Mouse (Mus musculus) spleen, postnatal 14 days (tissue): ENCODE data around the gene Efcc1.

ENCODE experiments used
- DNase-seq, 2 experiments: peaks; one replicate each; pipeline ENCODE4 v3.0.0; 2021 to 2022; ENCODE audit warnings: low spot score in 2 of 2

Efcc1 gene

GRCm38 (mm10) chr6:87730591-87731462 is at the start of gene Efcc1:
Efcc1 (plus strand) TSS chr6:87730869.
- no peak for DNase-seq

DNA sequence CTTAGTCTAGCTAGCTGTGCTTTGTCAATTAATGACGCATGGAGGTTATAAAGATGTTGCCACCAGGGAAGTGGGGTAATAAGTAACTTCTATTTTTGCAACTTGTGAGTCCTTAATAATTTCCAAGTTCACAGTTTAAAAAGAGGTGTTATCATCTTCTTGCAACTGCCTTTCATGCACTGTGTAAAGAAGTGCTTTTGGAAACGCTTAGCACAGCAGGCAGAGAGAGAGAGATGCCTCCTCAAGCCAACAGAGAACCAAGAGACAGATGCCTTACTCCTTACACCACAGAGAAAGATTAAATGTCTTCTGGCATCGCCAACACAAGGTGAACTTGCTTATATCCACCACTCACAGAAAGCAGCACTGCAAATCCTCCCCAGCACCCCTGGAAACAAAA is 34.7 kb upstream of the Efcc1 start:
- no peak for DNase-seq

- DNase-seq: no peak
Measured at GRCm38 (mm10) chr6:87696544-87696943, 34.1 kb upstream of the Efcc1 start.

- DNase-seq: no peak
Measured at GRCm38 (mm10) chr6:87706246-87706645, 24.4 kb upstream of the Efcc1 start.

DNA sequence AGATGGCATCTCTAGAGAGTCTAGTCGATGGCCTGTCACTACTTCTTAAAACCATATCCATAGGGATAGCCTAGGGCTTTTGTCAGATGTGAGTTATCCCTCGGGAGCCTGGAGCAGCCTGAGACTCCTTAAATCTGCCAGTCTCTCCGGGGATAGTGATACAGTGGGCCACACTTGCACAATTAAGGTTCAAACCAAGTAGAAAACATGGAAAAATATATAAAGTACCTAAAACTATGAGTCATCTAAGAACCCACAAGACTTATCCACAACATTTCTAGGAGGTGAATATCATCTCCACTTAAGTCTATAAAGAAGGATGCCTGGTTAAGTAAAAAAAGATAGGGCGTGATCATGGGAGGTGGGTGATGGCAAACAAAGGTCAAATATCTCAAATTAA is 18.4 kb upstream of the Efcc1 start:
- DNase-seq: no peak

DNA sequence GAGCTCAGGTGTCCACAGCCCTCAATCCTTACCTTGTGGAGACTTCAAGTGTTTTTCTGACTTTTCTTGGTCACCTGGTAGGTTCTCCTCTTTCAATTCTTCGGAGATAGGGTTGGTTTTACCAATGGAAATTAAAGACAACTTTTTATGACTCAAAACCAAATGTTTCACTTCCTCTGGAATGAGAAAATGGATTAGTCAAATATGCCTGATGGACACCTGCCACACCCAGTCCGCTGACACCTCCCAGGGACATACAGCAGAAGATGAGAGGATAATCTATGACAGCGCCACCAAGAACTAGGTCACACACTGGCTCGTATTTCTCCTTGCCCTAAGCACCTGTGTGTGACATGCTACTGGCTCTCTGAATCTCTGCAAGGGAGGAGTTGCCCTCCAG is 16.6 kb upstream of the Efcc1 start:
- DNase-seq: no peak

- no peak for DNase-seq
Measured at GRCm38 (mm10) chr6:87722631-87723030, 8.0 kb upstream of the Efcc1 start.

DNA sequence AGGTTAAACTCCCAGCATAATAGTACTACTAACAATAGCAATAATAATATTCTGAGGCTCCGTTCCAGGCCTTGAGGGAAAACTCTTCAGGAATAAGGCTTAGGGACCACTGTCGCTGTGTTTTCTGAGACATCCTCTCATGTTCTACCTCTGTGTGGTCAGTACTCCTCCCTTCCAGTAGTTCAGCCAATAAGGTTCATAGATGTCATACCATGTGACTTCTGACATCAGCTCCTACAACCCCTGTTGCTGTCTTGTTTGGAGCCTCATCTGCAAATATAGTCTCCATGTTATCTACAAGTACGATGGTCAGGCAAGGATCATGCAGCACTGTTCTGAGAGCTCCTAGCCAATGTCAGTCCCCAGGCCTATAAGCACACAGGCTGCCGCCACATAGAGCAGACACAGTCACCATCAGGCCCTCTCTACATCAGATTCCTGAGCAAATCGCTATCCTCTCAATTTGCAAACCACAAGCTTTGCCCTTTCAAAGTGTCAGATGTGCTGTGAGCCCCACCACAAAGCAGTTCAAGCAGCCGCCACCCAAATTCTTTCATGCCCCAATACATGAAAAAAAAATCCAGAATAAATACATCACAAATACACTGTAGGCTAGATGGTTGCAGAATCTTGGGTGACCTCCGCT is 5.3 kb upstream of the Efcc1 start:
- no peak for DNase-seq

GRCm38 (mm10) chr6:87728102-87728501 is 2.6 kb upstream of the Efcc1 start:
- DNase-seq: no peak

DNA sequence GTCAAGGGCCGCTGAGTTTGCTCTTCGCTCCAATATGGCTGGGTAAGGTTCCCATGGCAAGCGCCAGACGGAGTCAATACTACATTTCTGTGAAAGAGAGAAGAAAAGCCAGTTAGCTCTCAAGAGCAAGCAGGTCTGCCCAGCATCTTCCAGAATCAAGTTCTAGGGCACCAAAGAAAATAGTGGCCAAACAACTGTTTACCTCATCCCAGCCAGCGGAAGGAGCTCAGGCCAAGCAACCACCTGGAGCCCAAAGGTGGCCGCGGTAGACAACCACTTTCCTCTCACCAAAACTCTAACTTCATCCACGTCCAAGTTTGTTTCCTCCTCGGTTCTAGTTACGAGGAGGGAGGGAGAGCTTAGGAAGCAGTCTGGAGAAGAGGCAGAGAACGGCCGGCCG is 528 bp upstream of the Efcc1 start:
- DNase-seq: no peak

DNA sequence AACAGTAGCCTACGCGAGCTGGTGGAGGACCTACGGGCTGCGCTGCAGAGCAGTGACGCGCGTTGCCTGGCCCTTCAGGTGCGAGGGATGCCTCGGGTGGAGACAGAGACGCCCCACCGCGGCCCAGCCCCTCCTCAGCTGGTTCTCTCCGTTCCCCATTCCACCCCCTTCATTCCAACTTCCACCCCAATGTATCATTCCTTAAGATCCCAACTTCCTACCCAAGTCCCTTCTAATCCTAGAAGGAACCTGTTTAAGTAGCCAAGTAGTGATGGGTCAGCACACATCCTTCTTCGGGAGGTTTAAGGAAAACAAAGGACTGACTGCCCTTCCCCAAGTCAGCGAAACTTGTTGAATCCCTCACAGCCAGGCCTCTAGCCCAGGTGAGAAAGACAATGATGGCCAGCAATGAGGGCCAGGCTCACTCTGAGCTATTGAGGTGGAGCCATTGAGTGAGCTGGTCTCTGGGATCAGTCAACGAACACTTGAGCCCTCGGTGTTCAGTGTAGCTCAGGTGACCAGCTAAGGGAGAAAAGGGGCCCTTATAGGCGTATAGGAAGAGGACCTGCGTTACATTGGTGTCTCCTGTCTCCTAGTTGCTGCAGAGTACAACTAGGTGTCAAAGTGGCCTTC is 910 bp downstream of the Efcc1 start:
- DNase-seq: no peak

DNA sequence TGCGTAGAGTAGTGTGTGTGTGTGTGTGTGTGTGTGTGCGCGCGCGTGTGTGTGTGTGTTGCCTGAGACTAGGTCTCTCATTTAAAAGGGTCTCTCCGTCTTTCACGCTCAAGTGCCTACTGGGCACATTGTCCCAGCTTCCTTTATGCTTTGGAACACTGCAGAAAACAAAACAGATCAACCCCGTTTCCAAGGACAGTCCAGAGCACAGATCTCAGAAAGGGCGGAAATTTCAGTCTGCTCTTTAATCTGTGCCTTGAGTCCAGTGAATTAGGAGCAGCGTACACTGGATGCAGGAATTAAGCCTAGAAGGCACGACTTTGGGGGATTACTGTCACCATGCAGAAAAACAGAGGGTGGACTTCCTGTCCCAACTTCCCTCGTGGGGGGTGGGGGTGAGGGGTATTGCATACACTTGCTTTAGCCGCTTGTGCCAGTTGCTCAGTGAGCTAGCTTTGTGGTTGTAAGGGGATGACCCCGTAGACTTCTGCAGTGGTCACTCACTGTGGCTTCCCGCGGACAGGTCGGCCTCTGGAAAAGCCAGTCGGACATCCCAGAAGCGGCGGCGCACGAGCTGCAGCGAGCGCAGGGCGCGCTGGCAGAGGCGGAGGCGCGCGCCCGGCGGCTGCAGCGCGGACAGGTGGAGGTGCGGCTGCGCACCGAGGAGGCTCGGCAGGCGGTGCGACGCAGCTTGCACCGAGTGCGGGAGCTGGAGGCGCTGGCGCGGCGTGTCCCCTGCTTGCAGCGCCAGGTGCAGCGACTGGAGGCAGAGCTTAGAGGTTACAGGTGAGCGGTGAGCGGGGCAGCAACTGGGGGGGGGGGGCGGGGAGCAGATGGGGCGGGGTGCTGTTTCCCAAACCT is 1.7 kb downstream of the Efcc1 start:
- no peak for DNase-seq

GRCm38 (mm10) chr6:87733131-87733930 is 2.7 kb downstream of the Efcc1 start:
- DNase-seq: no peak

GRCm38 (mm10) chr6:87734136-87734535 is 3.5 kb downstream of the Efcc1 start:
- no peak for DNase-seq

DNA sequence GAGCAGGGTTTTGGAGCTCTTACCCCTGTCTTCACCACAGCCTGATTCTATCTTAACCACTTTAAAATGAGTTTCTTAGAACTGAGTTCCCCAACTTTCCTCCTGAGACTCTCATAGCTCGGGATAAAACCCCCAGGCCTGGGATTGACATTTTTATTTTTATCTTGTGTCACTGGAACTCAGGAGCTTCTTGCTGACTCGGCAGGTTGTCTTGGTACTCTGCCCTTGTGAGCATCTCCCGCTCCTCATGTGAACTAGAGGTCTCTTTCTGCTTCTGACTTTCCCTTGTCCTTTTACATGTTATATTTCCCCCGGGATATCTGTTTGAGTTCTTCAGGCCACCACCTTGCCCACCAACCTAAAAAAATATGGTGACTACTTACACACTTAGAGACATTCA is 6.3 kb downstream of the Efcc1 start:
- no peak for DNase-seq

DNA sequence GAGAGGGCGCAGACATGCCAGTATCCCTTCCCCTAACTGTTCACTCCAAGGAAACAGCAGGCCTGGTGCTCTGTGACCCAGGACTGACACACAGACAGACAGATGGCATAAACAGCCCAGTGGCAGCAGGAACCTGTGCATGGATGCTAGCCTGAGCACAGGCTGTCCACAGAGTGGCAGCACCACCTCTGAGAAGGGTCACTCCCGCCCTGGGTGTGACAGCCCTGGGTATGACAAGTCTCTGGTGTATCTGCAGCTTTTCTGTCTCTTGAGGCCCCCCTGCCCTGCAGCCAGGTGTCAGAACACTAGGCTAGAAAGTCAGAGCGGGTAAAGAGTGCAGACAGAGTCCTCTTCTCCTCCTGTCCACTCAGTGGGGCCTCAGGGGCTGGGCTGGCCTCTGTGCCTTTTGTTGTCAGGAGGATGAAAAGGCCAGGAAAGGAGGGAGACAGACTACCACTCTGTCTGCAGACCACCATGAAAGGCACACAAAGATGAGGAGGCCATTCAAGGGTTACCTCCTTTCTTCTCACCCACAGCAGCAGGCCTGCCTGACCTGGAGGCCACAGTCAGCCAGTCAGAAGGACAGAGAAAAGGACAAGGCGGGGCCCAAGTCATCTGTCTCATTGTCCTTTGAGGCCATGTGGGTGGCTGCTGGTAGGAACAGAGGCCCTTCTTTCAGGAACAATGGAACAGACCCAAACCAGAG is 7.4 kb downstream of the Efcc1 start:
- no peak for DNase-seq

- DNase-seq: no peak
Measured at GRCm38 (mm10) chr6:87739898-87740297, 9.2 kb downstream of the Efcc1 start.

- DNase-seq: peak; percentile 29 to 47
Measured at GRCm38 (mm10) chr6:87740496-87740895, 9.8 kb downstream of the Efcc1 start.

- DNase-seq: no peak
Measured at GRCm38 (mm10) chr6:87741978-87742377, 11.3 kb downstream of the Efcc1 start.

- DNase-seq: peak in 1 of 2 experiments; percentile 37
Measured at GRCm38 (mm10) chr6:87742804-87743203, 12.1 kb downstream of the Efcc1 start.
